Mouse (Mus musculus): ENCODE data around the gene Il27ra. TPM values are rescaled to one million over a fixed set of nuclear protein-coding genes. Genes with fewer than 3 reads are reported as not detected.

The Il27ra gene
- polyA plus RNA-seq, 1 experiment from 2014 or later, result 4.6 TPM

- Histone ChIP-seq H3K9ac (no peak overlapping the region), H3K9me3 (no peaks in the 10 kb centered on the region), H3K36me3 (peaks cover 12% of the 10 kb centered on the region), H3K4me1 (peaks cover 60% of the 10 kb centered on the region), H3K4me3 (no peak overlapping the region), H3K27ac (replicated peaks) (no peak overlapping the region), H3K4me2 (no peak overlapping the region), H3K27me3 (replicated peaks) (no peaks in the 10 kb centered on the region)
- ATAC-seq (ENCODE audit: extremely low read depth, insufficient number of reproducible peaks, low FRiP score, low TSS enrichment), result no peak
- 85% methylated on average over 10 of the region's 10 CpGs for WGBS
These were observed 29.9 kb upstream of the Il27ra start for GRCm38 (mm10) chr8:84072321-84072720.

DNA sequence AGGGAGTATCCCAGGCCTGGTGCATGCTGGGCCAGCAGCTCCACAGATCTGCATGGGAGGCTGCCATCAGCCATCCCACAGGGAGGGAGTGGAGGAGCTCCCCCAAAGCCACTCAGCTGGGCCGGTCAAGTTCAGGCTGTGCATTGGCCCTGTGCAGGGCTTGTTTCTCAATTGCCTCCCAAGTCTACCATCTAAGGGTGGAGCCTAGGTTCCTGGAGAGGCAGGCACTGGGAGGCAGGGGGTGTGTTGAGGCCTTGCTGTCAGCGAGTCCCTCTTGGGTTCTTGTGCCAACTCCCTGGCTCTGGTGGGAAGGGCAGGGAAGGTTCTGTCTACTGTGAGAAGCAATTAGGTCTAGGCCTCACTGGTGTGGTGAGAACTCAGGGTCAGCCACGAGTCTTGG is 29.5 kb upstream of the Il27ra start:
- no peaks in the 10 kb centered on the region for H3K9me3 ChIP-seq
- ATAC-seq (ENCODE audit: extremely low read depth, insufficient number of reproducible peaks, low FRiP score, low TSS enrichment), result no peak
- peak overlapping the region; percentile 29; the same call in 1 of the 2 replicates for H3K9ac ChIP-seq
- H3K36me3 ChIP-seq, result peaks cover 12% of the 10 kb centered on the region
- no peak overlapping the region for H3K4me3 ChIP-seq
- H3K27ac ChIP-seq (replicated peaks), result no peak overlapping the region
- H3K4me2 ChIP-seq, result no peak overlapping the region
- no peaks in the 10 kb centered on the region for H3K27me3 ChIP-seq (replicated peaks)
- H3K4me1 ChIP-seq, result peaks cover 60% of the 10 kb centered on the region
- 46% methylated on average over 3 of the region's 3 CpGs for WGBS

DNA sequence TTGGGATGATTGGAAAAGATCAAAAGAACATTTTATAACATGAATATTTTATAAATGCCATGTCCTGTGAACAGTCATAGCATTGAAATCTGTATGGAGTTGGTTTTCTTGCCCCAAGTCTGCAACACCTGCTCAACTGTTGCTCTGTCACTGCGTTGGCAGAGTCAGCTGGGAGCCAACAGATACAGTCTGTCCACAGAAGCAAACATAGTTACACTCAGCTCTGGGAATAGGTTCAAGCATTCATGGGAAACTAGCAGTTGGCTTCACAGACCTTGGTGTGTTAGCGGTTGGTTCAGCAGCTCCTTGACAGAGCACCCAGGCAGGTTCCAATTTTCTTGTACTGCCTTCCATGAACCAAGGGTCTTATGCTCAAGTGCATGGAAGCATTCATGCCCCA is 28.3 kb upstream of the Il27ra start:
- H3K27me3 ChIP-seq (replicated peaks), result no peaks in the 10 kb centered on the region
- no peak overlapping the region for H3K4me3 ChIP-seq
- H3K36me3 ChIP-seq, result peaks cover 12% of the 10 kb centered on the region
- no peaks in the 10 kb centered on the region for H3K9me3 ChIP-seq
- no peak overlapping the region for H3K4me2 ChIP-seq
- ATAC-seq (ENCODE audit: extremely low read depth, insufficient number of reproducible peaks, low FRiP score, low TSS enrichment), result no peak
- WGBS, result 79% methylated on average over 2 of the region's 2 CpGs
- H3K4me1 ChIP-seq, result peaks cover 62% of the 10 kb centered on the region
- no peak overlapping the region for H3K9ac ChIP-seq
- no peak overlapping the region for H3K27ac ChIP-seq (replicated peaks)

DNA sequence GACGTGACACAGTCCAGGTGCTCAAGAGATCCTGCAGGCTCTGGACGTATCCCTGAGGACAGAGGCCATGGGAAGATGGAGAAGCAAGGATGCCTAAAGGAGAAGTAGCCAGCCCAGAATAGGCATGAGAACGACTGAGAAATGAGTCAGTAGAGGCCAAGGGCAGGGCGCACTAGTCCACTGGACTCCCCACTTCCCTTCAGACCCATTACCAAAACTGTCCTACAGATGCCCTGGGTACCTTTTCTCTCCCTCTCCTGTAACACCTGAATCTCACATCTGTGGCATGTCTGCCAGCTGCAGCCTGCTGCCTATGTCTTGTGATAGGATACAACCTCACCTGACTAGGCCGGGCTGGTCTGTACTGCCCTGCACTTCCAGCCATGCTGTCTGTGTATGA is 27.9 kb upstream of the Il27ra start:
- no peaks in the 10 kb centered on the region for H3K9me3 ChIP-seq
- ATAC-seq (ENCODE audit: extremely low read depth, insufficient number of reproducible peaks, low FRiP score, low TSS enrichment), result no peak
- H3K36me3 ChIP-seq, result peaks cover 8% of the 10 kb centered on the region
- no peaks in the 10 kb centered on the region for H3K27me3 ChIP-seq (replicated peaks)
- H3K9ac ChIP-seq, result peak overlapping the region; percentile 34; the same call in 1 of the 2 replicates
- H3K4me2 ChIP-seq, result no peak overlapping the region
- H3K4me3 ChIP-seq, result no peak overlapping the region
- 76% methylated on average over 5 of the region's 5 CpGs for WGBS
- peaks cover 66% of the 10 kb centered on the region for H3K4me1 ChIP-seq
- H3K27ac ChIP-seq (replicated peaks), result no peak overlapping the region

DNA sequence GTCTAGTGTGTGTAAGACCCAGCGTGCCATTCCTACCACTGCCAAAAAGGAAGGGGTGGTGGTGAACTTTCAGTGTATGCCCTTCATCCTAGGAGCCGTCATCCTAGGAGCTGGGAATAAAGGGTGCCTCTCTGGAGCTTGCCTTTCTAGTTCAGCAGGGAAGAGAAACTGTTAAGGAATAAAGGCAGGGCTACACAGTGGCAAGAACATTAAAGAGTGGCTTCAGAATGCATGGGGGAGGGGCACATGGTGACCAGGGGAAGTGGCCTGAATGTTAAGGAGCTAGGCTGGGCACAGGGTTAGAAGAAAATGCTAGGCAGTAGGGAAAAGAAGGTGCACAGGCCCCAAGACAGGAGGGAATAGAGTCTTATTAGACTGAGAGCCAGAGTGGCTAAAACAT is 27.4 kb upstream of the Il27ra start:
- no peak for ATAC-seq (ENCODE audit: extremely low read depth, insufficient number of reproducible peaks, low FRiP score, low TSS enrichment)
- H3K36me3 ChIP-seq, result peaks cover 3% of the 10 kb centered on the region
- no peak overlapping the region for H3K4me3 ChIP-seq
- no peak overlapping the region for H3K4me2 ChIP-seq
- H3K9ac ChIP-seq, result peak overlapping the region; percentile 34
- H3K4me1 ChIP-seq, result peaks cover 68% of the 10 kb centered on the region
- H3K27ac ChIP-seq (replicated peaks), result no peak overlapping the region
- H3K27me3 ChIP-seq (replicated peaks), result no peaks in the 10 kb centered on the region
- no peaks in the 10 kb centered on the region for H3K9me3 ChIP-seq
- WGBS, result 77% methylated on average over 2 of the region's 2 CpGs

- H3K9me3 ChIP-seq, result no peaks in the 10 kb centered on the region
- WGBS, result 22% methylated on average over 1 of the region's 1 CpGs
- H3K27me3 ChIP-seq (replicated peaks), result no peaks in the 10 kb centered on the region
- peak overlapping the region; percentile 49; the same call in 1 of the 2 replicates for H3K27ac ChIP-seq (replicated peaks)
- no peaks in the 10 kb centered on the region; the same call in 1 of the 2 replicates for H3K36me3 ChIP-seq
- H3K4me2 ChIP-seq, result peak overlapping the region; percentile 68
- peaks cover 68% of the 10 kb centered on the region for H3K4me1 ChIP-seq
- ATAC-seq (ENCODE audit: extremely low read depth, insufficient number of reproducible peaks, low FRiP score, low TSS enrichment), result no peak
- no peak overlapping the region for H3K4me3 ChIP-seq
- H3K9ac ChIP-seq, result peak overlapping the region; percentile 34
These were observed 26.8 kb upstream of the Il27ra start for GRCm38 (mm10) chr8:84069169-84069568.

GRCm38 (mm10) chr8:84068316-84069035 is 26.1 kb upstream of the Il27ra start:
- Histone ChIP-seq H3K27ac (replicated peaks) (peak overlapping the region; percentile 49), H3K36me3 (no peaks in the 10 kb centered on the region), H3K27me3 (replicated peaks) (no peaks in the 10 kb centered on the region), H3K4me3 (no peak overlapping the region), H3K4me1 (peaks cover 68% of the 10 kb centered on the region), H3K9ac (peak overlapping the region; percentile 34; the same call in 1 of the 2 replicates), H3K4me2 (peak overlapping the region; percentile 68), H3K9me3 (no peaks in the 10 kb centered on the region)
- WGBS, result 43% methylated on average over 12 of the region's 12 CpGs
- ATAC-seq (ENCODE audit: extremely low read depth, insufficient number of reproducible peaks, low FRiP score, low TSS enrichment), result no peak

DNA sequence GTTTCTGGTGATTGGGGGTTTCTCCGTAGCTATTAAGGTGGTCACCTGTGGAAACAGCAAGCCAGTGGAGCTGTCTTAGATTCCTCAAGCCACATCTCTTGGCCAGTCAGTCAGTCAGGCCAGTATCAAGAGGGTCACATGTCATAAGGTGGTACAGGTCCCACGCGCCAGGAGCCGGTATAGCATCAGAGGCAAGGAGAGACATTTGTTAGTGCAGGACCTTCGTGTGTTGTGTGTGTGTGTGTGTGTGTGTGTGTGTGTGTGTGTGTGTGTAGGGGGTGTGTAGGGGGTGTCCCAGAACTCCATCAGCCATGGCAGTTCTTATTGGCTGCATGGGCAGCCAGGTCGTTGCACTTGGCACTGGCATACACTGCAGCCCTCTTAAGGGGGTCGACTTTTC is 25.5 kb upstream of the Il27ra start:
- Histone ChIP-seq H3K4me3 (peak overlapping the region; percentile 88), H3K4me2 (peak overlapping the region; percentile 68), H3K9ac (peak overlapping the region; percentile 93), H3K9me3 (no peaks in the 10 kb centered on the region), H3K36me3 (no peaks in the 10 kb centered on the region), H3K27me3 (replicated peaks) (no peaks in the 10 kb centered on the region), H3K27ac (replicated peaks) (0 out of 2 replicates have a peak overlapping the region, but pooled peaks have one; percentile 95), H3K4me1 (peaks cover 62% of the 10 kb centered on the region)
- no peak for ATAC-seq (ENCODE audit: extremely low read depth, insufficient number of reproducible peaks, low FRiP score, low TSS enrichment)
- 68% methylated on average over 7 of the region's 7 CpGs for WGBS

DNA sequence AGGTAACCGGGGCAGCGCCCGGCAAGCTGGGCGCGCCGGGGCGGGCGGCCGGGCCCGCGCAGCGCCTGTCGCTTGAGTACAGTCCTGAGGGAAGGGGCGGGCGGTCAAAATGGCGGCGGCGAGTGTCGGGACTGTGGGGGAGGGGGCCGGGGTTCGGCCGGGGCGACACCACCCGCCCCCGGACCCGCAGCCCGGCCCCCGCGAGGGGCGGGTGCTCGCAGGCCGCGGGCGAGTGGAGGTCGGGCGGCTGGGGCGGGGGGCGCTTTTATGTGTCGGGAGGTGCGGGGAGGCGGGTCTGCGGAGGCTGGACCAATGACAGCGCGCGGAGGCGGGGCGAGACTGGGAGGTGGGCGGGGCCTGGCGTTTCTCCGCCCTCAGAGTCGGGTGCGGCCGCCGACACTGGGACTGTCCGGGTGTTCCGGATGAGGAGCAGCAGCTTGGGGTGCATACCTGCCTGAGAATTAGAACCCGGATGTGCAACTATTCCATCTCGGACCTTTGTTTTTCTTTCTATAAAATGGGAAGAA is 24.7 kb upstream of the Il27ra start:
- no peaks in the 10 kb centered on the region for H3K27me3 ChIP-seq (replicated peaks)
- peak overlapping the region; percentile 88 for H3K4me3 ChIP-seq
- peak overlapping the region; percentile 68 for H3K4me2 ChIP-seq
- H3K9me3 ChIP-seq, result no peaks in the 10 kb centered on the region
- no peaks in the 10 kb centered on the region for H3K36me3 ChIP-seq
- whole genome bisulfite sequencing, result under 1% methylated on average over 55 of the region's 58 CpGs
- peak; percentile 58 for ATAC-seq (ENCODE audit: extremely low read depth, insufficient number of reproducible peaks, low FRiP score, low TSS enrichment)
- H3K9ac ChIP-seq, result peak overlapping the region; percentile 93
- H3K27ac ChIP-seq (replicated peaks), result peak overlapping the region; percentile 95
- peaks cover 54% of the 10 kb centered on the region for H3K4me1 ChIP-seq

- peak within 1 kb of the TSS; percentile 88 for H3K4me3 ChIP-seq
- peak; percentile 96 for ATAC-seq (ENCODE audit: extremely low read depth, insufficient number of reproducible peaks, low FRiP score, low TSS enrichment)
- WGBS, result under 1% methylated on average over 51 of the region's 51 CpGs
These were observed 24.0 kb upstream of the Il27ra start, which contains the start of gene Rfx1 for GRCm38 (mm10) chr8:84066291-84066930. Gene Rfx1, plus strand, starts transcription at chr8:84066834.

GRCm38 (mm10) chr8:84065457-84066072 is 23.2 kb upstream of the Il27ra start:
- H3K4me3 ChIP-seq, result peak overlapping the region; percentile 88
- no peaks in the 10 kb centered on the region for H3K27me3 ChIP-seq (replicated peaks)
- H3K9me3 ChIP-seq, result no peaks in the 10 kb centered on the region
- H3K36me3 ChIP-seq, result no peaks in the 10 kb centered on the region
- H3K27ac ChIP-seq (replicated peaks), result peak overlapping the region; percentile 90
- peak overlapping the region; percentile 88 for H3K9ac ChIP-seq
- no peak for ATAC-seq (ENCODE audit: extremely low read depth, insufficient number of reproducible peaks, low FRiP score, low TSS enrichment)
- H3K4me2 ChIP-seq, result peak overlapping the region; percentile 84
- WGBS, result 27% methylated on average over 5 of the region's 5 CpGs
- peaks cover 39% of the 10 kb centered on the region for H3K4me1 ChIP-seq

More at GRCm38 (mm10) chr8:84066291-84066930, 24.0 kb upstream of the Il27ra start, which contains the start of gene Rfx1:
- Histone ChIP-seq H3K4me2 (peak within 1 kb of the TSS; percentile 84), H3K9me3 (no peaks in the 10 kb centered on the region), H3K36me3 (no peaks in the 10 kb centered on the region), H3K27me3 (replicated peaks) (no peaks in the 10 kb centered on the region), H3K27ac (replicated peaks) (peak within 1 kb of the TSS; percentile 95), H3K9ac (peak within 1 kb of the TSS; percentile 93), H3K4me1 (peaks cover 47% of the 10 kb centered on the region)
